ENCODE assay signal across 21 mouse cellular contexts in the genomic region with DNA sequence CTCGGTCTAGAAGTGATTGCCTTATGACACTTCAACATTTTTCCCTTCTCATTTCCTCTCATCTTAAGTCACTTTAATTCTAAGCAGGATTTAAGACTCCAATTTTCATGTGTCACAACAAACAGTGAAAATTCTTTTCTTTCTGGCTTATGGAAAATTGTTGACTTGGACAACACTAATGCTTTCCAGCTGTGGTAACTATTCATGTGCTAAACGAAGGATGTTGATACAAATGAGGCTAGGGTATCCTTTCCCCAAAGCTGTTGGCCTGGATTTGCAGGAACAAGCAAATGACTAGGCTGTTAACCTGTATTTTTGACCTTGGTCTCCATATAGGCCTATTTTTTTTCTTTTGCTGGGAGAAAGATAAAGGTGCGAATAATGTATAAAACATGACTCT. TPM values are rescaled to one million over a fixed set of nuclear protein-coding genes. Genes with fewer than 3 reads are reported as not detected.
DNase-seq lines count a peak whose midpoint lies in the region; ATAC-seq and TF ChIP-seq lines count a peak whose summit lies in the region.
"Had no signal": no experiment of that assay in that cellular context is flagged by ENCODE, and none has a peak within 500 bp of the region (broad histone marks: within the 10 kb centered on the region; RNA-seq: fewer than 3 reads in every experiment).

No protein-coding gene starts in this region.

- H3K36me3 ChIP-seq in lung, embryonic 15.5 days: no peaks in the 10 kb centered on the region
- no peaks in the 10 kb centered on the region for H3K36me3 ChIP-seq in limb, embryonic 10.5 days
- no peaks in the 10 kb centered on the region for H3K36me3 ChIP-seq in forebrain, embryonic 15.5 days
- H3K36me3 ChIP-seq: heart, embryonic 13.5 days; midbrain, embryonic 10.5 days; neural tube, embryonic 13.5 days had no signal

- H3K4me2 ChIP-seq in lung, embryonic 15.5 days: no peak overlapping the region
- no peak overlapping the region for H3K4me2 ChIP-seq in forebrain, embryonic 15.5 days (replicated peaks)
- H3K4me2 ChIP-seq: heart, embryonic 13.5 days; neural tube, embryonic 13.5 days had no signal

- TF ChIP-seq CTCF in lung, adult 2 months (IDR thresholded peaks at IDR 0.05; ENCODE audit: insufficient read depth, low read length): no peak

- no peak for TF ChIP-seq POLR2A in lung, adult 2 months (IDR thresholded peaks at IDR 0.05; ENCODE audit: borderline replicate concordance, extremely low read depth, low read depth, low read length)

- H3K27me3 ChIP-seq in lung, embryonic 15.5 days: no peaks in the 10 kb centered on the region
- H3K27me3 ChIP-seq in limb, embryonic 10.5 days (ENCODE audit: low read depth, poor library complexity, severe bottlenecking): peaks cover 29% of the 10 kb centered on the region
- 0 out of 2 replicates have a peak, but pooled peaks cover 4% of the 10 kb centered on the region for H3K27me3 ChIP-seq in forebrain, embryonic 15.5 days
- H3K27me3 ChIP-seq: heart, embryonic 13.5 days; neural tube, embryonic 13.5 days had no signal

- H3K9me3 ChIP-seq in lung, embryonic 15.5 days: no peaks in the 10 kb centered on the region
- no peaks in the 10 kb centered on the region for H3K9me3 ChIP-seq in limb, embryonic 10.5 days (replicated peaks)
- no peaks in the 10 kb centered on the region for H3K9me3 ChIP-seq in forebrain, embryonic 15.5 days
- H3K9me3 ChIP-seq: heart, embryonic 13.5 days; midbrain, embryonic 10.5 days; neural tube, embryonic 13.5 days had no signal

- 37% methylated on average over 3 of the region's 3 CpGs for WGBS in lung, embryonic 15.5 days
- WGBS in lung, adult 2 months: 37% methylated on average over 3 of the region's 3 CpGs
- WGBS in limb, embryonic 10.5 days: 41% methylated on average over 3 of the region's 3 CpGs
- 35% methylated on average over 3 of the region's 3 CpGs for WGBS in forebrain, embryonic 15.5 days

- H3K4me1 ChIP-seq in lung, embryonic 15.5 days: no peaks in the 10 kb centered on the region
- H3K4me1 ChIP-seq in lung, adult 2 months (ENCODE audit: control insufficient read depth, insufficient read depth, low read length): no peaks in the 10 kb centered on the region
- 0 out of 2 replicates have a peak, but pooled peaks cover 6% of the 10 kb centered on the region for H3K4me1 ChIP-seq in limb, embryonic 10.5 days
- no peaks in the 10 kb centered on the region for H3K4me1 ChIP-seq in forebrain, embryonic 15.5 days
- H3K4me1 ChIP-seq: heart, embryonic 13.5 days; midbrain, embryonic 10.5 days; neural tube, embryonic 13.5 days had no signal

- DNase-seq in embryo, embryonic 10 days (ENCODE audit: low spot score): peak; percentile 6
- no peak for DNase-seq in embryo, embryonic 9.5 days (ENCODE audit: extremely low spot score)
- DNase-seq in lung, adult 2 months: no peak
- DNase-seq in limb, embryonic 10.5 days (ENCODE audit: low spot score): no peak
- DNase-seq in layer of hippocampus, postnatal 10 days (ENCODE audit: low spot score in 2 of 2): no peak
- DNase-seq: adrenal gland, postnatal 10 days; cerebellum, adult 2 months; kidney, adult 11 months; right cerebral cortex, postnatal 25 days; spleen, adult 18-20 months; thymus, adult 18-20 months; thymus, postnatal 36 days had no signal

- no peak overlapping the region for H3K9ac ChIP-seq in lung, embryonic 15.5 days
- H3K9ac ChIP-seq in forebrain, embryonic 15.5 days (replicated peaks): no peak overlapping the region
- H3K9ac ChIP-seq: heart, embryonic 13.5 days; liver, embryonic 14.5 days; neural tube, embryonic 13.5 days had no signal

- peak; percentile 52; the same call in 1 of the 2 replicates for ATAC-seq in lung, embryonic 15.5 days (ENCODE audit: borderline replicate concordance, extremely low read depth, low FRiP score, low TSS enrichment)
- no peak for ATAC-seq in forebrain, embryonic 15.5 days (replicated peaks)
- ATAC-seq: hindbrain, postnatal 0 days; midbrain, embryonic 16.5 days had no signal

- H3K27ac ChIP-seq in lung, embryonic 15.5 days: no peak overlapping the region
- H3K27ac ChIP-seq in limb, embryonic 10.5 days: 0 out of 2 replicates have a peak overlapping the region, but pooled peaks have one; percentile 57
- H3K27ac ChIP-seq in forebrain, embryonic 15.5 days (replicated peaks): no peak overlapping the region
- H3K27ac ChIP-seq: heart, embryonic 13.5 days; hindbrain, postnatal 0 days; liver, embryonic 14.5 days; midbrain, embryonic 10.5 days; neural tube, embryonic 13.5 days had no signal

- no peak overlapping the region for H3K4me3 ChIP-seq in lung, embryonic 15.5 days
- no peak overlapping the region for H3K4me3 ChIP-seq in lung, adult 2 months (replicated peaks; ENCODE audit: extremely low read depth, low read depth, low read length)
- H3K4me3 ChIP-seq in limb, embryonic 10.5 days: no peak overlapping the region
- no peak overlapping the region for H3K4me3 ChIP-seq in forebrain, embryonic 15.5 days
- H3K4me3 ChIP-seq: heart, embryonic 13.5 days; midbrain, embryonic 10.5 days; myocyte; neural tube, embryonic 13.5 days had no signal

RNA-seq across cellular contexts. Expression of gene Rtl3, which starts 31.4 kb away (rescaled TPM):
- 9.8 and 11.8 TPM in 2 replicates for polyA plus RNA-seq in lung, embryonic 15.5 days (2015; fragmentation: Nextera tagmentation; extraction: Ambion mirVana)
- polyA plus RNA-seq in lung, adult 2 months (2012; rRNA removed): 0.19 and 0.50 TPM in 2 replicates
- polyA plus RNA-seq in limb, embryonic 10.5 days (2016; fragmentation: Nextera tagmentation; extraction: Ambion mirVana): 0.35 and 2.3 TPM in 2 replicates
- polyA plus RNA-seq in forebrain, embryonic 15.5 days (2015; fragmentation: Nextera tagmentation; extraction: Ambion mirVana): 0.46 and 0.75 TPM in 2 replicates
- total RNA-seq in layer of hippocampus, postnatal 10 days (2021): 1 to 10 TPM; 1.8 to 2.0 TPM
- polyA plus RNA-seq: cerebellum, adult 2 months had no signal

RNA-seq across cellular contexts. Expression of gene Lpar4, which starts 48.5 kb away (rescaled TPM):
- polyA plus RNA-seq in lung, embryonic 15.5 days (2015; fragmentation: Nextera tagmentation; extraction: Ambion mirVana): 18.2 and 19.3 TPM in 2 replicates
- 0.17 and 0.78 TPM in 2 replicates for polyA plus RNA-seq in lung, adult 2 months (2012; rRNA removed)
- polyA plus RNA-seq in limb, embryonic 10.5 days (2016; fragmentation: Nextera tagmentation; extraction: Ambion mirVana): 15.9 and 23.3 TPM in 2 replicates
- polyA plus RNA-seq in forebrain, embryonic 15.5 days (2015; fragmentation: Nextera tagmentation; extraction: Ambion mirVana): 5.2 and 5.7 TPM in 2 replicates
- 1 to 10 TPM; 2.6 to 3.1 TPM for total RNA-seq in layer of hippocampus, postnatal 10 days (2021)
